Mouse (Mus musculus) monocyte, adult 2 months (primary cell): Measurements from ENCODE around the gene Ildr1.
A peak's percentile ranks its signal among the peaks of the same experiment; 100 is the strongest.

ENCODE experiments used
- DNase-seq, 2 experiments: peaks; one replicate each; pipeline ENCODE4 v3.0.0; 2022; ENCODE audit warnings: low spot score in 2 of 2, low read depth in 1 of 2

Gene Ildr1

DNA sequence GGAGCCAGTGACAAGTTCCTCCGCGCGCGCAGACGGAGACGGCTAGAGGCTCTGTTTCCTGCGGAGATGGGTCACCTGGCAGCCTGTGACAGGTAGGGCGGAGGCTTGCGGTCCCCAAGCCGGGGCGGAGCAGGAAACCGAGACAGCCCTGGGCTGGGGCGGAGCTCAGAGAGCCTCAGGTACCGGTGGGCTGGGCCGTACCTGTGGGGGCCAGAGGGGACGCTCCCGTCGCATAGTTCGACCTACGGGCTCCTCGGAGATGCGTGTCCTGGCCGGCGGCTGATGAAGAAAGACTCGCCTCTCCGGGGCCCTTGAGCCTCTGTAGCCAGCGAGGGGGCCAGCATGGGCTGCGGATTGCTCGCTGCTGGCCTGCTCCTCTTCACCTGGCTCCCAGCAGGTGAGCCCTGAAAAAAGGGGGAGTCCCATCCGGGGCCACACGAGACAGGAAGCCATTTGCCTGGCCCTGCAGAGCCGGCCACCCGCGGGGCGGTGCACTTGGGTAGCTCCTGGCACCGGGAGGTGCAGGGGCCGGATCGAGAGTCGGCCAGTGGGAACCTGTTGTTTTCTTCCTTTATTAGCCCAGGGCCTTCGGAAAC, at the start of gene Ildr1:
Gene Ildr1, plus strand, starts transcription at position 161 of the 596 bp plus-strand sequence.
- DNase-seq = no peak

DNA sequence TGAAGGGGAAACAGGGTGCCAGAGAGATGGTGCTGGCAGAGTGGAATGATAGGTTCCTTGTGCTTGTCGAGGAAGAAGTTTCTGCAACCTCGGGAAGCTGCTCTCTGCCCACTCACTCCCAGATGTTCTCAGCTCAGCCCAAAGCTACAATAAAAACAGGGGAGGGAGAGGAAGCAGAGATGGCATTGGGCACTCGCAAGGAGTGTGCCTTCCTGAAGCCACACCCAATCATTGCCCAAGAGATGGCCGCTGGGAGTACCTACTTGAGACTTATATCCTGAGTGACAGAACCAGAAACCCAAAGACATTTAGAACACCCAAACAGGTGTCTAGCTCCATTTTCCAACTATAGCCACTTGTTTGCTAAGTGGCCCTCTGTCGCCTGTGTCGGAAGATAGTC, 48.7 kb upstream of the Ildr1 start:
- DNase-seq = no peak

DNA sequence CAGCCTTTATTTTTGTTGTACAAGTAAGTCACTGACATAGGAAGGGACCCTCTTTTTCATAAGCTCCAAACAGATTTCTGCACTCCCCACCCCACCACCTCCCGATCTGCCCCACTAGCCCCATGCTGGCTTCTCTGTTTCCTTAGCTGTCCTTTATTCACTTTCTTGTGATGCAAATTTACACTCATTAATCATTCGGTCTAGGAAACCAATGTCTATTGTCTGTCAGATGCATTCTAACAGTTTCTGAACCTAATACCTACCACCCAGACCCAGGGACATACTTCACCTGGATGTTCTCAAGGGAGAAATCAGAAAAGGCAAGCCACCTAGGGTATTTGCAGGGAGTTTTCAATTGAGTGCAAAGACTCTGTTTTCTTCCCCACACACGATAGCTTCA, 44.5 kb upstream of the Ildr1 start:
- DNase-seq = no peak

DNA sequence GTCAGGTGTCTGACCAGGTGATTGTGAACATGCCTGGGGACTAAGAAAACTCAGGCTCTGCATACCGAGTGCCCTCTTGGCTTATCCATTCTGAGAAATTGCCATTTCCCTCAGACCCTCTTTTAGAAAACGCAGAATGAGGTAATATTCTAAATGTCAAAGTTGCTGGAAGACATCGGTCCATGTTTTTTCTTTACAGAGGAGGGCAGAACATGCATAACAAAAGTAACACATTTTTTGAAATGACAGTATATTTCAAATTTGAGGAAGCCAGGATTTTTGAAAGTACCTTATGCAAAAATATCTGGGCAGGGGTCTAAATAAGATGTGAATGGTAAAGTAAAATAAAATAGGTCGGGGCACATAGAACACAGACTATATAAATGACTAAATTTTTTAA, 43.3 kb upstream of the Ildr1 start:
- DNase-seq = no peak

DNA sequence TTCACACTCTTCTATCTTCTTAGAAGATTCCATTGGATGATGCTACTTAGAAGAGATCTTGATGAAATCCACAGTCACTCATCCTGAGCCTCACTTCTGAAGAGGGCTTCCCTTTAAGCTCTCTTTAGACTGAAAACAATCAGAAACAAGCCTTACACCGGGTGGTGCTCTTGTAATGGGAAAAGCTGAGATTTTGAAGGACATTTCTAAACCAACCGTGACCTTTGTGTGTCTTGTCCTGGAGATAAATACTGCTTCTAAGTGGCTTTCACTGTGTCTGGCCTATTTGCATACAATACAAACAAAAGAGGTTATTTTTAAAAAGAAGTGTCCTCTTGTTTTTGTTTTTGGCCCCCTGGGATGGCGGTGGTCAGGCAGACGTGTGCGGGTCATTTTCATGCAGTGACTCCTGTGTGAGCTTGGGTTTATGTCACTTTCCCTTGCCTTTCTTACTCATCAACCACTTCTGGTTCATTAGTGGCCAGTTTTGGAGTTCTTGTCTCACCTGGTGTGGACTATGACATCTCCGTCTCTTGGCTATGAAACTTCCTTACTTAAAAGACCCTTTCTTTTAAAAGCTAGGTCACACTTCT, 42.5 kb upstream of the Ildr1 start:
- no peak for DNase-seq

DNA sequence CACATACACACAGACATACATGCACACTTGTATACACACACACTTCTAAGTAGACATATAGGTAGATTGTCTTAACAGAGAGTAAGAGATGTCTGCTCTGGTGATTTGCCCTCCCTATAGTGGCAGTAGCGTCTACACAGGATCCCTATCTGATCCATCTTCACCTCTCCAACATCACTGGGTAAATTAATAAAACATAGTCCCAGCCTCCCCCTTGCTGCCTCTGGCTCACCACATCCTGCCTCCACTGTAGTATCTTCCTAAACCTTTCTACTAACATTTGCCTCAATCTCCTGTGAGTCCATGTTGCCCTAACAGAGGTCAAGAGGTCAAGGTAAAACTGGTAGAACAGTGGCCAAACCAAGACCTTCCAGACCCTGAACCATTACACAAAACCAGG, 38.6 kb upstream of the Ildr1 start:
- no peak for DNase-seq

DNA sequence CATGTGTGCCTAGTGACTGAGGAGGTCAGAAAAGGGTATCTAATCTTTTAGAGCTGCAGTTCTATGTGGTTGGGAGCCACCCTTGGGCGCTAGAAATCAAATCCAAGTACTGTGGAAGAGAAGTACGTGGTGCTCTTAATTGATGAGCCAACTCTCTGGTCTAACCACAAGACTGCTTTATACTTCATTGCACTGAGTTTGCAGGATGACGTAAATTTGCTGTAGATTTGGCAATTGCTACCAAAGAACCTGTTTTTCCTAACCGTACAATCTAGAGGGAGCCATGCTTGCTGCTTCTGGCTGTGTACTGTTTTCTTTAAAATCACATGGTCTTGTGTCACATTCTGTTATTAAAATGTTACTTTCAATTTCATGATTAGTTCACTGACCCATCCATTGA, 37.9 kb upstream of the Ildr1 start:
- DNase-seq = no peak

DNA sequence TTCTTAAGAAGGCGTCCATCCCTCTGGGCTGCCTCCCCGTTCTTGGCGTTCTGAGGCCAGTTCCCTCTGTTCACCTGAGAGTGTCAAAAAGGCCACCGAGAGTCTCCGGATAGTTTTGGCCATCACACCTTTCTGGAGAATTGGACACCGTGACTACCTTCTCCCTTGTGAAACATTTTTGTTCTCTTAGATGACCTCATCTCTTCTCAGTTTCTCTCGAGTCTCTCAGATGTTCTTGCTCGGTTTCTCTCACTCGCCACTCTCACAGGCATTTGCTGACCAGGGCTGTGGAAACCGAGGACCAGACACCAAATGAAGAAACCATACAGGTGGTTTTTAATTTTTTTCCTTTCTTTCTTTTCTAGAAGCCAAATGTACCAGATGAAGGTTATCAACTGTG, 32.4 kb upstream of the Ildr1 start:
- no peak for DNase-seq

DNA sequence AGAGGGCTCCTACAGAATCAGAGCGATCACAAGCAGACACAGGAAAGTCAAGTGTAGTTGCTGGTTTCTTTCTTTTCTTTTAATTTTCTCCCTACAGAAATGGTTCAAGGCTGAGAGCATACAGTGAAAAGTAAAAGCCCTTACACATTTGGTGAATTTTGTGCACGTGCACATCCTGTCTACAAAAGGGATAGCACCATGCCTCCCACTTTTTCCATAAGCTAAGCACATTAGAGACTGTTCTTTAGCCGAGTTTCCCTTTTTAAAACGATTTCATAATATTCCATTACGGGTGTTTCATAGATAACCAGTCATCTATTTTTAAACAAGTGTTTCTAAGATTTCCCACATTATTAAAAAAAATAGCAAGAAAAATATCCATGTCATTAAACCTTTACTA, 30.3 kb upstream of the Ildr1 start:
- no peak for DNase-seq

DNA sequence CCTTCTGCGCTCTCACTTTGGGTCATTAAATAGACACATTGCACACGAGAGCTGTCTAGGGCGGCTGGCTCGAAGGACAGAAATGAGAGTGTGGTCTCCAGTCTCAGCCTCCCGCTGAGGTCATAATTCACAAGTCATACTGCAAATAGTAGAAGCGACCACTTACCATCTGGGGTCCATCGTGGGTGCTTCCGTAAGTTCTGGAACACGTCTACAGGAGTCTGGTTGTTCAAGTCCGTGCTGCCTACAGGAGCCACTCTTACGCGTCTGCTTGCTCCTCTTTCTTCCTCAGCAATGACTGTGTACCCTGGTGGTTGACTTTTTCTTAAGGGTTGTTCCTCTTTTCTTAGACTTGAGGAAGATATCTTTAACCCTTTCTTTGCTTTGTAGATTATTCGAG, 28.0 kb upstream of the Ildr1 start, which contains the start of gene Cd86:
Gene Cd86, minus strand, starts transcription at position 300 of the 400 bp plus-strand sequence.
- DNase-seq = peak; percentile 43 to 69

DNA sequence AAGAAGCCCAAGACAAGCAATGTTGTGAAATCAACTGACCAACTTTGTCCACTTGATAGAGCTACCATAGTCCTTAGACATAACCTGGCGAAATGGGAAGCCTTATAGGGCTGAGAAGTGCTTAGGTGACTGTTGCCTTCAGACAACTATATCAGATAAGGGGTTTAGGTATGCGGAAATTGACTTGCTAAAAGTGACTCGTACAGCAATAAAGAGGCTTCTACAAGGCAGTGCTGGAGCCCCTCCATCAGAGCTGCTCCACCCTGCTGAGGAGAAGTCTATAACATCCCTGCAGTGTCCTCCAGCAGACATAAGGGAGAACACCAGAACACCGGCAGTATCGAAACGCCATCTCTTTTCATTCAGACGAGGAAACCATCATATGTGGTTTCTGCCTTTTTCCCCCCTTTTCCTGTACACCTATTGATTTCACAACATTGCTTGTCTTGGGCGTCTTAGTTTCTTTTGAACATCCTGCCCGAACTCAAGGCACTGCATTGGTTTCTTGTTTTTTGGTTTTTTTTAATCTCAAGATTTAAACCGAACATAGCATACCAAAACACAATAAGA, 27.2 kb upstream of the Ildr1 start:
- DNase-seq = no peak

DNA sequence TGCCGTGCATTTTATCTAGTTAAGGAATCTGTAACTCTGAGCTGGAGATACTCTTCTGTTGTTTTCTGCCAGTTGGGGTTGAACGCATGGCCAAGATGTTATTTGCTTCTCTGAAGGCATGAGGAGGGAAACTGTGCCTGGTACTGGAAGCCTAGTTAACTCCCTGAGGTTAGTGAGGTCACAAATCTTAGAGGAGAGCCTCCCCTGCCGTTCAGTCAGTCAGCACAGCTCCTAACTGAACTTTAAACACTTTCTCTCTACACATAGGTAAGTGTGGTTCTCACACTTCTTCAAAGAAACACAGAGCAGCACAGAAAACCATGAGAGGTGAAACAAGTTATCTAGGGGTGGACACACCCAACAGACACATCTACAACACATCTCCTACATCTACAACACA, 23.2 kb upstream of the Ildr1 start:
- no peak for DNase-seq

DNA sequence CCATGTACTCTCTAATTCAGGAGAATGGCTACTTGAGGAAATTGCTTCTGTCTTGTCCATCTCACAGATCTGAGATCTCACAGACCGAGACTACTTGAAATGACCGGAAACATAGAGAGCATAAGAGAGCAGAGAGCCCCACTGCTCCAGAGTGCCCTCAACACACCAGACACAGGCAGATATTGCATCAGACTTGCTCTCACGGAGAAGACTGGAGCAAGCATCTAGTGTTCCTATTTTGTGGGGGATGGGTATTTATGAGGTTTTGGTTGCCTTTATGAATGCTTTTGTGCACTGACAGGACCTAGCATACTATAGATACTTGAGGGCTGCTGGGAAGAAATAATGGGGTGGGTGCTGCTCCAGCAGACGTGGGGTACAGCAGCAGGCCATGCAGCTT, 20.6 kb upstream of the Ildr1 start:
- no peak for DNase-seq

DNA sequence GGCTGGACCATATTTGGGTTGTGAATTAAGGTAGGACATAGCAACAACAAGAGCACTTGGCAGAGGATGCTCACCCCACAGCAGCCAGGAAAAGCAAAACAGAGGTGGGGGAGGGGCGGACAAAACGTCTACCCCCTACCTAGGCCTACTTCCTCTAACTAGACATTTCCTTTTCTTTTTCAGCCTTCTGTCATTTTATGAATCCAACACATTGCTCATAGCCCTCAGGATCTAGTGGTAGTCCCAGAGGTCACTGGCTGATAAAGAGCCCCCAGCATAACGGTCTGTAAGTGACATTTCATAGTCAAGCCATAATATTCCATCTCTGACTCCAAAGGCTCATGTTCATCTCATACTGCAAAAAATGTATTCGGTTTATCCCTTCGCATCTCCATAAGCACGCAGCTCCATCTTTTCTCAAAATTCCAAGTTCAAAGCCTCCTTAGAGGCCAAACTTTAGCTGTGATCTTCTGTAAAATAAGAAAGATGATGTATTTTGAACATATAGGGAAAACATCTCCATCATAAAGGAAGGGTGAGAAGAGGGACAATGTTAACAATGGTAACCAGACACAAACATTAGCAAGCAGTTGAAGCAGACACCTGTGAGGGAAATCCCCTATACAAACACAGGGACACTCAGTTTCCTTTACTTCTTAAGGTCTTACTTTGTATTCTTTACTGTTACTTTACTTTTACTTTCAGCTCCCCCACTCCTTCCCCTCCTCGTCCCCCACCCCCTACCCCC, 19.1 kb upstream of the Ildr1 start:
- DNase-seq = no peak

DNA sequence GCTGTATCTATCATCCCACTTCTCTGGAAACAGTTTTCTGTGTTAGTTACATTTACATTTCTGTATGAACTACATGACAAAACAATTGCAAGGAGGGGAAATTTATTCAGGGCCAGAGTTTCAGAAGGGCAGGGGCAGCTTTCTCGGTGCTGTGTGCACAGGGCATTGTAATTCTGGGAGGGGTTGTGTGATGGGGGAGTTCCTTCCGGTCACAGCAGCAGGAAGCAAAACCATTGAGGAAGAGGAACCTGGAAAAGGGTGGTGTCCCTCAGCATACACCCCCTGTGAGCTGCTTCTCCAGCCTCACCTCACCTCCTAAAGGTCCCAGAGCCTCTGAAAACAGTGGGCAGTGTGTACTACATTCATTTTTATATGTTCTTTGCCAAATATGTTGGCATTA, 18.5 kb upstream of the Ildr1 start:
- no peak for DNase-seq

DNA sequence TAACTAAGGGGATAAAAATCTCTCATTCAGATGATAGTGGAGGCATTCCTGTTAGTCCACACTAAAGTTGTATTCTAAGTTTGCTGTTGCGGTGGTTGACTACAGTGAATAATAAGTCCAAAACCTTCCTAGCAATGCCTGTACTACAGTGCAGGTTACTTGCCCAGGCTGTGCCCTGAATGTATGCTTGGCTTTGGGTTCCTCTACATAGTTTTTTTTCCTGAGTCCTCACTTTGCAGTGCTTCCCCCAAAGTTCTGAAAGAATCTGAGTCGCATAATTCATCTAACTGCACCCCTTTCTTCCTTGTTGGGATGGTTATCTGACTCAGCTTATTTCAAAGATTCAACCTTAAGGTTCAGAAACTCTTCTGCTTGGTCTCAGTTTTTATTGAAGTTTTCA, 17.9 kb upstream of the Ildr1 start:
- DNase-seq = no peak

DNA sequence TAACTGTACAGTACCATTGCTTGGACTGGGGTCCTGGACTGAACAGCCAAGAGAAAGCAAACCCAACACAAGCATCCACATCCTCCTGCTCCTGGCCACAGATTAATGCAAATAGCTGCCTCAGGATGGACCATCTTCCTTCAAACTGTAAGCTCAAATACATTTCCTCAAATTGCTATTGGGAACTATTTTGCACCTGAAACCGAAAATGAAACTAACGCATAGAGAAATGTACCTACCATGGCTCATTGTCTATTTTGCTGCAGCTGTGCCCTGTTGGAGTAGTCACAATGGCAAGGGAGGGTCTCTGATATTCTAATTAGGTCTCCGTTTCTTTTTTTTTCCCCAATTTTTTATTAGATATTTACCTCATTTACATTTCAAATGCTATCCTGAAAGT, 11.9 kb upstream of the Ildr1 start:
- no peak for DNase-seq

DNA sequence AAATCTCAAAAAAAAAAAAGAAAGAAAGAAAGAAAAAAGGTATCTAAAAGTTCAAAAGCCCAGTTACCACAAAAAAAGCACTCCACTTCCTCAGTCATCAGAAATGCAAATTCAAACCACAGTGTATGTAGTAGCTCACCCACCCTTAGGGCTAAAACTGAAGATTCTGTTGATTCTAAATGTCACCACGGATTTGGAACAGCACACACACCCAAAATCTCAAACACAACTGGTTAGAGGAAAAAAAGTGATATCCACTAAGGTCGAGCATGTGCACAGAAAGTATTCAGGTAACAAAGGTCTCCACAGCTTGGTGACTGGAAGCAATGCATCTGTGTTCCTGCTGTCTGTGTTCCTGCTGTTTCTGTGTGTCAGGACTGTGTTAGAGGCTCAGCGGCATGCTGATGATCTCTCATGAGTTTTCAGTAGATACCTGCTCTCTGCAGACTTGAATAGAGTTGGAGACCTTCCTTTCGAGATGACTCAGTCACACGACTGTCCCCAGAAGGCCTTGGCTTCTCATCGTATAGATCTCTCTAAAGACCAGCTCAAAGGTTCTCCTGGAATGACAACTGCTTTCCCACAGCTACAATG, 9.4 kb upstream of the Ildr1 start:
- DNase-seq = no peak

DNA sequence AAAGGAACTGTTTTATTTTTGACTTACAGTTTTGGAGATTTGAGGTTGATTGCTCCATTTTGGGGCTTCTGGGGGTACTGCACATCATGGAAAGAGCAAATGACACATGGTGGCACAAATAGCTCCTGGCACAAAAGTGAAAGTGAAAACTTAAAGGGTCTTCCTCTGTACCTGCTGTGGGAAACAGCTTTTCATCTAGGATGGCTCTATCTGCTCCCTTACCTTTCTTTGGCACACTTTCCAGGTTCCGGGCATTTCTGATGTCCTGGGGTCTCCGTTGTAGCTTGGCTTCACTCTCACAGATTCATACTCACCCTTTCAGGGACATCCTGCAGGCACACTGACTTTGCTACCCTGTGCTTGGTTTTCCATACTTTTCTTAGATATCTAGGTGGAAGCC, 5.7 kb upstream of the Ildr1 start:
- no peak for DNase-seq

DNA sequence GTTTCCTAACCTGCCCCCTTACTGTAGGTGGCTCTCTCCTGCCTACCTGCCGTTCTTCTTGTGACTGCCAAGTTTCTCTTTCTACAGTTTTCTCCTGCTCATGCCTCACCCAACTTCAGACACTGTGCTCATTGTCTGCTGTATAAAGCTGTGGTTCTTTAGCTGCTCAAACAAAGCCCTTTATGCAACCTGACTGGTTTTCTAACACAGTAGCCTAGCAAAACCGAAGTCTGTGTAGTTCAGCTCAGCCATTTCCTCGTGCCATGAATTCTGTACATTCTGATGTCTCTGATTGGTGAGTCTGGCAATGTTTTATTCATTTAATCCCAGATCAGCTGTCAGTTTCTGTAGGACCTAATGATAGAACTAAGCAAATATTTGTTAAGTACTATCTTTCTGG, 2.3 kb upstream of the Ildr1 start:
- no peak for DNase-seq

DNA sequence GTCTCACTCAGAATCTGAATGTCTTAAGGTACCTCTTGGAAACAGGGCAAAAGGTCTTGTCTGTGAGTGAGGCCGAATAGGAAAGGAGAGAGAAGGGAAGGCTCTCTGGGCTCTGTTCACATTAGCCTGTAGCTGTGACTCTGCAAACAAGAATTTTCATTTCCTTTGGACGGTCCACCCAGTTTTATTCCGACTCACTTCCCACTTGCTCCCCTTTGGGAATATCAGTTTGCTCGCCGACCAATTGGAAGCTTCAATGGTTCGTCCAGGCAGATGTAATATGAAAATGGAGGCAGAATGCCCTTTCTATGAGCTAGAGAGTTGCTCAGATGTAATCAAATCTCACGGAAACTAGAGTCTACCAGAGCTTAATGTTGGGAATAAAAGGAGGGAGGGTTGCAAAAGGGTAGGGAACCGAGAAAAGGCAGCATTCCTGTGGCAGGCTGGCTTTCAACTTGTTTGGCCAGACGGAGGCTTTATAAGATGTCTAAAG, 1.1 kb downstream of the Ildr1 start:
- DNase-seq = no peak

DNA sequence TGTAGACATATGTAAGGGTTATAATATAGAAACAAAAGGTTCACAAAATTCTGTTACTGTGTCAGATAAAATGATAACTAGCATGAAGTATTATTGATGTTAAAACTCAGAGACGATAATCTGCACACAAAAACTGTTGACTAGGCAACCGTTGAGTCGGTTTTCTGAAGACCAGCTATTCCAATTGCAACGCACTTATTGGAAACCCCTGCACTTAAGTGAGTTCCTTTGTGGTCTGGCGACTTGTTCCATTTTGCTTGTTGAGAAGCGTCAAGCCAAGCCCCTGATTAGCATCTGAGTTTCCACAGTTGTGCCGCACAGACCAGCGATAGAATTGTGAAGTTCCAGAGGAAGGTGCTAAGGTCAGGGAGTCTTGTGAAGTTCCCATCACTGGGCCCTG, 3.6 kb downstream of the Ildr1 start:
- DNase-seq = no peak
